Comparison of ENCODE assay signal across 20 mouse cellular contexts in genomic region chr2:144192428-144192827, GRCm38 (mm10).
DNase-seq lines count a peak whose midpoint lies in the region; ATAC-seq lines count a peak whose summit lies in the region.
"Had no signal": no experiment of that assay in that cellular context is flagged by ENCODE, and none has a peak within 500 bp of the region (broad histone marks: within the 10 kb centered on the region; RNA-seq: fewer than 3 reads in every experiment).

No protein-coding gene starts in this region.

- H3K27ac ChIP-seq in heart, embryonic 10.5 days = peak overlapping the region; percentile 43; the same call in 1 of the 2 replicates
- peak overlapping the region; percentile 54 for H3K27ac ChIP-seq in embryonic facial prominence, embryonic 11.5 days (replicated peaks; ENCODE audit: low read depth, low read length)
- peak overlapping the region; percentile 31 for H3K27ac ChIP-seq in embryonic facial prominence, embryonic 15.5 days (replicated peaks)
- H3K27ac ChIP-seq: forebrain, embryonic 12.5 days; heart, embryonic 15.5 days; hindbrain, embryonic 13.5 days; hindbrain, postnatal 0 days had no signal

- H3K36me3 ChIP-seq in heart, embryonic 10.5 days = no peaks in the 10 kb centered on the region
- H3K36me3 ChIP-seq in embryonic facial prominence, embryonic 11.5 days (replicated peaks; ENCODE audit: control insufficient read depth, insufficient read depth, low read depth, low read length) = no peaks in the 10 kb centered on the region
- no peaks in the 10 kb centered on the region for H3K36me3 ChIP-seq in embryonic facial prominence, embryonic 15.5 days
- H3K36me3 ChIP-seq: forebrain, embryonic 12.5 days; heart, embryonic 15.5 days; hindbrain, embryonic 13.5 days had no signal

- 44% methylated on average over 8 of the region's 8 CpGs for WGBS in heart, embryonic 10.5 days
- WGBS in embryonic facial prominence, embryonic 11.5 days = 52% methylated on average over 8 of the region's 8 CpGs
- WGBS in embryonic facial prominence, embryonic 15.5 days = 48% methylated on average over 8 of the region's 8 CpGs

- no peak overlapping the region for H3K4me3 ChIP-seq in heart, embryonic 10.5 days
- no peak overlapping the region for H3K4me3 ChIP-seq in embryonic facial prominence, embryonic 11.5 days (ENCODE audit: low read depth, low read length)
- no peak overlapping the region for H3K4me3 ChIP-seq in embryonic facial prominence, embryonic 15.5 days (replicated peaks)
- H3K4me3 ChIP-seq: forebrain, embryonic 12.5 days; heart, embryonic 15.5 days; hindbrain, embryonic 13.5 days had no signal

- no peak for DNase-seq in heart, embryonic 10.5 days (ENCODE audit: low spot score)
- no peak for DNase-seq in heart, adult 8-10 months (ENCODE audit: low spot score)
- DNase-seq in MN1 (ENCODE audit: low spot score) = peak; percentile 81
- peak; percentile 54 for DNase-seq in embryonic facial prominence, embryonic 11.5 days (ENCODE audit: low spot score)
- DNase-seq in spleen, postnatal 36 days (ENCODE audit: low spot score in 2 of 2) = no peak
- no peak for DNase-seq in ovary, postnatal 14 days (ENCODE audit: low spot score)
- DNase-seq: adrenal gland, adult 2 months; adrenal gland, postnatal 25 days; cerebellum, adult 11 months; cerebellum, adult 8-10 months; cerebellum, postnatal 25 days; forebrain, postnatal 0 days; gastrocnemius, postnatal 14 days; heart, postnatal 14 days; kidney, adult 8-10 months had no signal

- H3K4me1 ChIP-seq in heart, embryonic 10.5 days = peaks cover 30% of the 10 kb centered on the region
- H3K4me1 ChIP-seq in embryonic facial prominence, embryonic 11.5 days (ENCODE audit: control insufficient read depth, insufficient read depth, low read length) = no peaks in the 10 kb centered on the region
- H3K4me1 ChIP-seq in embryonic facial prominence, embryonic 15.5 days = peaks cover 17% of the 10 kb centered on the region

- H3K4me2 ChIP-seq in embryonic facial prominence, embryonic 11.5 days (ENCODE audit: low read depth, low read length) = no peak overlapping the region
- no peak overlapping the region for H3K4me2 ChIP-seq in embryonic facial prominence, embryonic 15.5 days (replicated peaks)
- H3K4me2 ChIP-seq: forebrain, embryonic 12.5 days; heart, embryonic 15.5 days; hindbrain, embryonic 13.5 days had no signal

- H3K27me3 ChIP-seq in heart, embryonic 10.5 days (ENCODE audit: insufficient read depth, poor library complexity, severe bottlenecking) = peaks cover 6% of the 10 kb centered on the region; the same call in 1 of the 2 replicates
- H3K27me3 ChIP-seq in embryonic facial prominence, embryonic 11.5 days (ENCODE audit: control insufficient read depth, insufficient read depth, low read length) = no peaks in the 10 kb centered on the region
- H3K27me3 ChIP-seq in embryonic facial prominence, embryonic 15.5 days = no peaks in the 10 kb centered on the region
- H3K27me3 ChIP-seq: forebrain, embryonic 12.5 days; heart, embryonic 15.5 days had no signal

- no peaks in the 10 kb centered on the region for H3K9me3 ChIP-seq in heart, embryonic 10.5 days
- no peaks in the 10 kb centered on the region for H3K9me3 ChIP-seq in embryonic facial prominence, embryonic 11.5 days (replicated peaks; ENCODE audit: control insufficient read depth, low read length)
- no peaks in the 10 kb centered on the region for H3K9me3 ChIP-seq in embryonic facial prominence, embryonic 15.5 days (replicated peaks)
- H3K9me3 ChIP-seq: forebrain, embryonic 12.5 days; heart, embryonic 15.5 days; hindbrain, embryonic 13.5 days had no signal

- no peak overlapping the region for H3K9ac ChIP-seq in embryonic facial prominence, embryonic 11.5 days (replicated peaks; ENCODE audit: low read length)
- no peak overlapping the region for H3K9ac ChIP-seq in embryonic facial prominence, embryonic 15.5 days
- H3K9ac ChIP-seq: forebrain, embryonic 12.5 days; forebrain, postnatal 0 days; heart, embryonic 15.5 days; hindbrain, embryonic 13.5 days had no signal

- ATAC-seq in embryonic facial prominence, embryonic 11.5 days (replicated peaks; ENCODE audit: insufficient number of reproducible peaks, low FRiP score, low TSS enrichment, low read depth) = no peak
- ATAC-seq in embryonic facial prominence, embryonic 15.5 days (ENCODE audit: insufficient number of reproducible peaks, low FRiP score, low TSS enrichment, low read depth) = no peak
- ATAC-seq: forebrain, postnatal 0 days; hindbrain, postnatal 0 days had no signal

Comparison
In these comparisons a context has a peak if more than half of its experiments do, and no peak if none do; other contexts are left out.
1. DNase-seq: peak in MN1 (single experiment) and embryonic facial prominence, embryonic 11.5 days (single experiment); none in heart, embryonic 10.5 days (single experiment), heart, adult 8-10 months (single experiment), spleen, postnatal 36 days (0 of 2) and ovary, postnatal 14 days (single experiment).
2. Peak in every context shown above with its lines, with median percentiles within 50 percentile points of each other: H3K27ac ChIP-seq.